Mouse (Mus musculus) kidney, adult 2 months (tissue): ENCODE measurements around the gene Gimap8. TPM values are rescaled to one million over a fixed set of nuclear protein-coding genes. Genes with fewer than 3 reads are reported as not detected.

ENCODE experiments used
- DNase-seq: peaks from one replicate; pipeline ENCODE4 v3.0.0; 2021
- H3K27ac ChIP-seq: fragments of 200-500 bp; 2 replicates; pipeline ENCODE4 v1.5.1; 2012; ENCODE audit warnings: low read depth, low read length, control low read depth, inconsistent platforms; ENCODE audit not compliant: insufficient read depth
- H3K27me3 ChIP-seq: fragments of 200-500 bp; replicated peaks from 2 replicates; pipeline ENCODE4 v1.6.1; 2012; ENCODE audit warnings: mild to moderate bottlenecking, moderate library complexity, low read length, inconsistent platforms; ENCODE audit not compliant: control insufficient read depth, insufficient read depth
- H3K36me3 ChIP-seq: fragments of 200-500 bp; 2 replicates; pipeline ENCODE4 v1.6.1; 2012; ENCODE audit warnings: mild to moderate bottlenecking, moderate library complexity, low read length, inconsistent platforms; ENCODE audit not compliant: control insufficient read depth, insufficient read depth
- H3K4me1 ChIP-seq: fragments of 200-500 bp; 2 replicates; pipeline ENCODE4 v1.6.1; 2011; ENCODE audit warnings: low read length; ENCODE audit not compliant: control insufficient read depth, insufficient read depth
- H3K4me3 ChIP-seq: fragments of 200-500 bp; 2 replicates; pipeline ENCODE4 v1.5.1; 2011; ENCODE audit warnings: mild to moderate bottlenecking, low read depth, low read length, control low read depth; ENCODE audit not compliant: insufficient read depth
- CTCF ChIP-seq: fragments of 200-500 bp; conservative IDR thresholded peaks from 2 replicates; pipeline ENCODE4 v1.5.1; 2011; ENCODE audit warnings: low read depth, mild to moderate bottlenecking, control low read depth, low read length, moderate library complexity, mixed read lengths; ENCODE audit not compliant: insufficient read depth, insufficient read length
- POLR2A ChIP-seq: fragments of 200-500 bp; IDR thresholded peaks from one replicate; pipeline ENCODE4 v1.6.1; 2011; ENCODE audit warnings: low read depth, low read length, control low read depth
- WGBS: fragments of 180-500 bp; shearing (Covaris S2); methylation state at CpG from one replicate; pipeline ENCODE4 v1.1.7; 2018; 5-methylcytosine and 5-hydroxymethylcytosine counted together
- polyA plus RNA-seq: library from polyadenylated mRNA; depleted of rRNA; stranded (reverse); fragments of >200 nt; gene quantifications from 2 replicates; pipeline ENCODE4 v1.2.3, GENCODE M21; 2012; rRNA removed

Gimap8 gene
- polyA plus RNA-seq = 6.1 and 9.1 TPM in 2 replicates

- peaks cover 10% of the 10 kb centered on the region for H3K4me1 ChIP-seq
- no peaks in the 10 kb centered on the region for H3K27me3 ChIP-seq
- DNase-seq = peak; percentile 89
- H3K36me3 ChIP-seq = no peaks in the 10 kb centered on the region; the same call in 1 of the 2 replicates
- 15% methylated on average over 3 of the region's 3 CpGs for WGBS
- peak within 1 kb of the TSS; percentile 44; the same call in 1 of the 2 replicates for H3K4me3 ChIP-seq
- TF ChIP-seq CTCF (peak; percentile 74), POLR2A (no peak)
- peak within 1 kb of the TSS; percentile 58 for H3K27ac ChIP-seq
These were observed at the start of gene Gimap8 for GRCm38 (mm10) chr6:48646995-48647394. Gene Gimap8 (plus strand): TSS chr6:48647234.

- DNase-seq = peak; percentile 20
- TF ChIP-seq CTCF (no peak), POLR2A (no peak)
- peaks cover 2% of the 10 kb centered on the region for H3K36me3 ChIP-seq
- peak overlapping the region; percentile 89 for H3K27ac ChIP-seq
- H3K27me3 ChIP-seq = no peaks in the 10 kb centered on the region
- H3K4me1 ChIP-seq = peaks cover 11% of the 10 kb centered on the region; the same call in 1 of the 2 replicates
- 88% methylated on average over 1 of the region's 1 CpGs for WGBS
- no peak overlapping the region for H3K4me3 ChIP-seq
These were observed 46.4 kb upstream of the Gimap8 start for GRCm38 (mm10) chr6:48600594-48600993.

DNA sequence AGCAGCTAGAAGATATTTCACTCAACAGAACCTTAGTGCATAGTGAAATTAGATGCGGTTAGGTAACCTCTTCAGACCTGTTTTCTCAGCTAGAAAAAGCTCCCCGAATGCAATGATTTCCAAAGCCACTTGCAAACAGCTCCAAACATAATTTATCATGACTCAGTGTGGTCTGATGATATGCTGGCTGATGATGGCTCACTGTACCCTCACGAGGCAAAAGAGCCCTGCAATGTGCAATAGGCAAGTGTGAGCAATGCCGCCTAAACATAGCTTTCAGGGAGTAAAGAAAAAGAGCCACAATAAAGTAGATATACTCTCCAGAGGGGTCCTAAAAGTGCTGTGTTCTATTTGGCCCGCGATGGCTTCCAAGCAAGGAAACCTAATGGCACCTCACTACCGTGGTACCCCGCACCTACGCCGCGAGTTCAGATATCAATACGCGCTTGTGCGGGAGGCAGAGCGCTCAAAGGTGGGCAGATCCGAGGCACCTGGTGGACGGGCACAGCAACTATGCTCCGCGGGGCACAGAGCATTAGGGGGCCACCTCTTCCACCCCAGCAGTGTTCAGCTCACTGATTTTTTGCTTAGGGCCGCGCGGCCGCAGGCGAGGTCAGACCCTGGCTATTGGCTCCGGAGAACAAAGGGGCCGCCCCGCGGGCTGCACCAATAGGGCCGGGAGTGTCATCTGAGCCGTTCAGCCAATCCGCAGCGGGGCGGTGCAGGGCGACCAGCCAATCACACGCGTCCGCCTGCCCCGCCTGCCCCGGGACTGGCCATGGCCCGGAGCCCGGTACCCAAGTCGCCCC lies 45.6 kb upstream of the Gimap8 start, which contains the start of gene Zfp775:
Gene Zfp775, plus strand, starts transcription at position 793 of the 809 bp plus-strand sequence.
- WGBS = 5% methylated on average over 42 of the region's 42 CpGs
- TF ChIP-seq CTCF (no peak), POLR2A (peak; percentile 12)
- DNase-seq = peak; percentile 99
- H3K4me3 ChIP-seq = peak within 1 kb of the TSS; percentile 87
- peak within 1 kb of the TSS; percentile 95 for H3K27ac ChIP-seq
- H3K4me1 ChIP-seq = peaks cover 11% of the 10 kb centered on the region; the same call in 1 of the 2 replicates
- H3K27me3 ChIP-seq = no peaks in the 10 kb centered on the region
- H3K36me3 ChIP-seq = peaks cover 2% of the 10 kb centered on the region

DNA sequence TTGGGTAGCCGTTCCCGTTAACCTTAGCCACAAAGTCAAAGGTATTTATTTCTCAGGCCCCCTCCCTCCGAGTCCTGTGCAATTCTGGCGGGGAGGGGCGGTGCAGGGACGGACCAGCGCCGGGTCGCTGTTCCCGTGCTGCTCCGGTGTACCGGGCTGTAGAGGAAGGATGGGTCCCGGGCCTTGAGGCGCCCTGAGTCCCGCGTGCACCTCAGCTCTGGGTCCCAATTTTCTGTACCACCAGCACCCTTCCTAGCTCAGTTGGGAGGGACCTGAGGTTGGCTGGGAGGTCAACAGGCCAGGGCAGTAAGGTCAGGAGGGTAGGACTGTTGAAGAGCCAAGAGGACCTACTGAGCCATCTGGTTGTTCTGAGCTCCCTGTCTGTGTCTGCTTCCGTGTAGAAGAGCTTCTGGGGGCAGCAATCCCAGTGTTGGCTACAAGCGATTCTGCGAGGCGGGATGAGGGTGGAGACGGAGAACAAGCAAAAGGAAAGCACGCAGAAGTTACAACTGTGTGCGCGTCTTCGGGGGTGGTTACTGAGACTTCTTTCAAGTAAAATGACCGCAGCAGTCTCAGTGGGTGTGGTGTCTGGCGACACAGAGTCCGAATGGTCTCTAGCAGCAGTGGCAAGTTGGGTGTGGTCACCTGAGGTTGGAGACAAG lies 44.8 kb upstream of the Gimap8 start:
- Histone ChIP-seq H3K4me1 (peaks cover 11% of the 10 kb centered on the region; the same call in 1 of the 2 replicates), H3K27ac (peak overlapping the region; percentile 95), H3K4me3 (peak overlapping the region; percentile 87), H3K27me3 (no peaks in the 10 kb centered on the region), H3K36me3 (peaks cover 2% of the 10 kb centered on the region)
- under 1% methylated on average over 28 of the region's 28 CpGs for WGBS
- TF ChIP-seq POLR2A (no peak), CTCF (no peak)
- DNase-seq = peak; percentile 64

DNA sequence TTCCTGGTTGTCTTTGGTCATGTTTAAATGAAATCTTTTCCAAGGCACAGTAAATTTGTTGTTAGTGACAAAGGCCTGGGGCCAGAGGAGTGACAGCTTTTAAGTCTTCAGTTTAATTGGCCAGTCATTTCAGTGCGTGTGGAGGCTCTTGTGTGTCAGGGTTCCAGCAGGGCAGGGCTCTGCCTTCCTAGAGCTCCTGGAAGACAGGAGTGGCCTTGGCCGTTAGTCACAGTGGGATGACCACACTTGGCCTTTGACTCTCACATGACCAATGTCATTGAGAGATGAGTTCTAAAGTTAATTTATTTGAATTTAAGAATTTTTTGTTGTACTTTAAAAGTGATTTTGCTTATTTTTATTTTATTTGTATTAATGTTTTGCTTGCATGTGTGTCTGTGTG lies 38.9 kb upstream of the Gimap8 start:
- Histone ChIP-seq H3K27me3 (no peaks in the 10 kb centered on the region), H3K4me1 (no peaks in the 10 kb centered on the region; the same call in 1 of the 2 replicates), H3K4me3 (no peak overlapping the region), H3K27ac (no peak overlapping the region), H3K36me3 (no peaks in the 10 kb centered on the region)
- no peak for TF ChIP-seq POLR2A
- TF ChIP-seq CTCF = no peak
- peak; percentile 53 for DNase-seq
- 41% methylated on average over 2 of the region's 2 CpGs for WGBS

- DNase-seq = no peak
- no peaks in the 10 kb centered on the region; the same call in 1 of the 2 replicates for H3K4me1 ChIP-seq
- TF ChIP-seq POLR2A (no peak), CTCF (no peak)
- 83% methylated on average over 7 of the region's 7 CpGs for WGBS
- H3K27me3 ChIP-seq = no peaks in the 10 kb centered on the region
- H3K4me3 ChIP-seq = no peak overlapping the region
- H3K36me3 ChIP-seq = no peaks in the 10 kb centered on the region
- H3K27ac ChIP-seq = no peak overlapping the region
These were observed 37.5 kb upstream of the Gimap8 start for GRCm38 (mm10) chr6:48609512-48609911.

- TF ChIP-seq CTCF (no peak; the same call in 1 of the 2 replicates), POLR2A (no peak)
- 75% methylated on average over 3 of the region's 3 CpGs for WGBS
- H3K4me3 ChIP-seq = no peak overlapping the region
These were observed 36.4 kb upstream of the Gimap8 start for GRCm38 (mm10) chr6:48610657-48611056.

More at GRCm38 (mm10) chr6:48610657-48611056, 36.4 kb upstream of the Gimap8 start:
- Histone ChIP-seq H3K4me1 (no peaks in the 10 kb centered on the region), H3K36me3 (no peaks in the 10 kb centered on the region), H3K27ac (no peak overlapping the region), H3K27me3 (no peaks in the 10 kb centered on the region)
- DNase-seq = no peak
